Mouse (Mus musculus) T-helper 1 cell (primary cell): ENCODE data around the gene Psmc2.

Experiments used
- in situ Hi-C: fragments of 300-600 bp; cut with MboI, MseI; formaldehyde crosslinking; loops from one replicate; pipeline ENCODE4 v1.15.1; 2025; ENCODE audit warnings: high pct_unique_total_duplicates

The Psmc2 gene

DNA sequence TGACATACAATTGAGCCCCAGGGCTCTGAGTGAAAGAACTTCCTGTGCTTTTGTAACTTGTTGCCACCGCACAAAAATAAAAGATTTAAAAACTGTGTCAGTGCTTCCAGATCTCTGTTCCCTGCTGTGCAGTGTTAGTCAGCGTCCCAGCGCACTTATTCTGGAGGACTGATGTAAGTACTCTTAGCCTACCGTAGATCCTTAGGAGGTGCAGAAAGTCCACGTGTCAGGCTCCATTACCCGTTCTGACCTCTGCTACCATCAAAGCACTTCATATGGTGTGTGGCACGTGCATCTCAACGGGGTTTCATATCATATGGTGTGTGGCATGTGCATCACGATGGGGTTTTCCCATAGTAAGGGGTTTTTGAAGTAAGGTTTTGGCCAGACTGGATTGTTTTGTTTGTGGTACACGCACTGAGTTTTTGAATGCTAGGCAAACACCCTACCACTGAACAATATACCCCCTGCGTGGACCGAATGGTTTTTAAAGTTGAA, 18.7 kb downstream of the Psmc2 start:
- in situ Hi-C loops: no loop called here

DNA sequence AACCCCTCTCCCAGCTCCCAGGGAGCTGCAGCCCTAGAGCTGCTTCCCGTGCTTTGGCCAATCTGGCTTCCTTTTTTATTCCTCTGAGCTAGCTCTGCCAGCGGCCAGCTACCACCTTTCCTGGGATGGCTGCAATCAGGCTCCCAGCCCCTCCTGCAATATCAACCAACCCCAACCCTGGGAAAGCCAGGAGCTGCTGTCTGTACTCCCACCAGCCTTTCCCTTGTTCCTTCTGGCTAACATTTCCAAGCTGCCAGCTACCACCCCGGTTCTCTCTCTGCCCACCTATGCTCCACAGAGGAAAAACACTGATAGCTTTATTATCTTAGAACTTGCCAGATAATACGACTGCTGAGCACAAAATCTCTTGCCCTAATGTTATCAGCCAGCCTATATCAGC, 19.8 kb downstream of the Psmc2 start:
- in situ Hi-C loops: no loop called here

DNA sequence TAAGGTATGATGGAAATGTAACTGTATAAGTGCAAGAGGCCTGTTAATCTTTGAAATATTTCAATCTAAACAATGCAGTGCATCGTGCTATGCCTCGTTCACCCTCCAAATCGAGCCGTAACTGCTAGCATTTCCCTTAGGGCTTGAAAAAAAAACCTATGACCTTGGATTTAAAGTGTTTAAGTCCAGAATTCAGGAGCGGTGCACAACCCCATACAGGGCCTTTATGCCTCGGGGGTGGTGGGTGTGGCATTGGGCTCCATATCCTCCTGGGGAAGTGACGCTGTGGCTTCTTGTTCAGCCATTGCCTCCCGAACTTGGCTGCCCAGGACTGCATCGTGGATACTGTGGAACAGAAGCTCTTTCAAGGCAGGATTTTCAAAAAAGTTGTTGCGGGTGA, 25.8 kb downstream of the Psmc2 start:
- in situ Hi-C loops: loop anchor here (10.0 kb wide), 1 partner anchor 424 kb away; no protein-coding TSS in a partner anchor

DNA sequence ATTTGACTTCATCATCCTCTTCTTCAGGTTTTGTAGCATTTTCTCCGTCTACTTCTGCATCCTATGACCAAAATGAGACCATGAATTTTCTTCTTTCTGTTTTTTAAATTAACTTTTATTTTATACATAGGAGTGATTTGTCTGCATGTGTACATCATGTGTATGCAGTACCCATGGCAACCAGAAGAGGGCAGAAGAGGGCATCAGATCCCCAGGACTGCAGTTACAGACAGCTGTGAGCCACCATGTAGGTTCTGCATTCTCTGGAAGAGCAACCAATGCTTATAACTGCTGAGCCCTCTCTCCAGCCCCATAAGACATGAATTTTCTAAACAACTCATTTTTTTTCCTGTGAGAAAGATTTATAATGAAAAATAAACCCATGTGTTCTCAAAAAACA, 28.9 kb downstream of the Psmc2 start:
- in situ Hi-C loops: loop anchor here (10.0 kb wide), 1 partner anchor 421 kb away; no protein-coding TSS in a partner anchor

DNA sequence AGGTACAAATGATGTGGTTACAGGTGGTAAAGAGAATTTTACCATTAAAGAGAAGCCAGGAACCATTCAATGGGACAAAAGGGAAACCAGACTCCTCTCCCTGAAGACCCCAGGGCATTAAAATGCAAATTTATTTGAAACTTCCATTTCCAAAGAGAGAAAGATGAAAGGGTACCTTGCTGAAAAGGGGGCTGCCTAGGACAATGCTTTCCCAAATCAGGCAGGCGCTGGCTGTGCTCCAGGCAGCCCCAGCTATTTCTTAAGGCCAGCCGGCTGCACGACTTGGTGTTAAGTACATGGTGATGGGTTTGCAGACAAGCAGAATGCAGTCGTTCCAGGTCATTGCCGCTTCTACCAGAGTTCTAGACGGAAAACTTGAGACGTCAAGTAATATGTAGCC, 41.3 kb downstream of the Psmc2 start:
- in situ Hi-C loops: no loop called here

DNA sequence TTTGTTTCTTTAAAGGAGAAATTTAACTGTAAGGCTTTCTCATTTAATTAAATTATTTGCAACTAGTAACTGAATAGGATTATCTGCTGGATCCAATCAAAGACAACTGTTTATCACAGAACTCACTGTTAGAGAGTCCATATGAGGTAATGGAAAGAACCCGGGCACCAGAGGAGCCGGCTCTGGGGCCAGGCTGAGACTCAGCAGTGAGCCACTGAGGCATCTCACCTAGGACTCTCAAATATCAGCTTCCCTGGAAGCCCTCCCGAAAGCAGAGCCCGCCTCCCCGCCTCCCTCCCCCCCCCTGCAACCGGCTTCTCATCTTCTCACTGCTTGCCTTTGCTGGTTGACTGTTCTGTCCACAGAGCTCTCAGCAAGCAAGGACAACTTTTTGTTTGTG, 42.6 kb downstream of the Psmc2 start:
- in situ Hi-C loops: no loop called here

DNA sequence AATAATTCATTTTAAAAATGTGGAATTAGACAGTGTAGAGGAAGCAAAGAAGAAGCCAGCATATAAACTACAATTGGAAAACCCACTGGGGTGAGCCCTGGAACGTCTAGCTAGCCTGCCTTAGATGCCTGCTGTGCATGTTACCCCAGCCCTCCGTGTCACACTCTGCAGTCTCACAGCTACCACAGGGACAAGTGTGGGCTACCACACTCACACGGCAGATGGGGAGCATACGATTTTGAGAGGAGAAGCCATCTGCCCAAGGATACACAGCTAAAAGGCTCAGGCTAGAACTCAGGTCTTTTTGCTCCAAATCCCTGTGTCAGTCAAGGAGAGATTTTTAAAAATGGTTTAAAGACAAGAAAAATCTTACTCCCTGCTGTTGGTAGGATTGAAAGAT, 43.8 kb downstream of the Psmc2 start:
- in situ Hi-C loops: no loop called here

DNA sequence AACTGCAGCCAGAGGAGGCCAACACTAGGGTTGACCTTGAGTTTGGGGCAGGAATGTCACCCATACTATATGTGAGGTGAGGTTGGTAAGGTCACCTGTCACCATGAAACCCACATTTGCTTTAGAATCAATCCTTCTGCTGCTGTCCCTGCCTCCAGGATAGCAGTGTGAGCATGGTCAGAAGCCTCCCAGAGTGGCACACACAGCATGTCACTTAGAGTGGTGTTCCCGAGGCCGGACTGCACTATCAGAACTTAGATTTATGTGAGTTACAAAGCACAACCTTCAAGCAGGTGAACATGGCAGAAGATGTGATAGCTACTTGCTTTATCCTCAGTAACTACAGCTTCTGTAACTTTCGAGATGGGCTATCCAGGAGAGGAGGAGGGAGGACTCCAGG, 46.7 kb downstream of the Psmc2 start:
- in situ Hi-C loops: no loop called here

DNA sequence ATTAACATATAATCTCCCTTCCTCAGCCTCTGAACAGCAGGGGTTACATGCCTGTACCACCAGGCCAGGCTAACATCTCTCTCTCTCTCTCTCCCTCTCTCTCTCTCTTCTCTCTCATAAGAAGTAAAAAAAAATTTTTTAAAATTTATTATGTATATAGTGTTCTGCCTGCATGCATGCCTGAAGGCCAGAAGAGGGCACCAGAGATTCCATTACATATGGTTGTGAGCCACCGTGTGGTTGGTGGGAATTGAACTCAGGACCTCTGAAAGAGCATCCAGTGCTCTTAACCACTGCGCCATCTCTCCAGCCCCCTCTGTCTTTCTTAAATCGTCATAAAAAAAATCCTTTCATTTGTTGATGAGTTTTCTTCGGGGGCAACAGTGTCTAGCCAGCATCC, 59.6 kb downstream of the Psmc2 start:
- in situ Hi-C loops: no loop called here

DNA sequence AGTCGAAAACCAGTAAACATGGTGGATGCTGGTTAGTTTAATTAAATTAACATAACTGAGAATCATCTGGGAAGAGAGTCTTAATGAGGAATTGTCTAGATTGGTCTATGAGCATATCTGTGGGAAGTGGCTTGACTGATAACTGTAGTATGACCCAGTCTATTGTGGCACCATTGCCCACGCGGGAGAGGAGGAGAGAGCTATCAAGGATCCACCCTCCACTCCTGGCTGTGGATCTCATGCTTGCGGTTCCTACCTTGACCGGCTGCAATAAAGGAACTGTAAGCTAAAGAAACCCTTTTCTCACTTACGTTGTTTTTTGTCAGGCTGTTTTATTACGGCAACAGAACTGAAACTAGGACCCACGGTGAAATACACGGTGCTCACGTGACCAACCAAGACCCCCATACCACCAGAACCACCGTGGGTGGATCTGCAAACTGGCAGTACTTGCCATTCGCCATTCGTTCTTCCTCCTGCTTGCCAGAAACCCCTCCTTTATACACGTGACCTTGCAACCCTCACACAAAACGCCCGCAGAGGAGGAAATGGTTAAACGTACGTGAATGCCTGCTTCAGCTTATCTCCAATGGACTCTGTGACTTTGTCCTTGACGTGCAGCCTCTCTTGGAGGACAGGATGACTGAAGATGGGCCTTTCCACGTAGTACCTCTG, 61.7 kb downstream of the Psmc2 start:
- in situ Hi-C loops: no loop called here

DNA sequence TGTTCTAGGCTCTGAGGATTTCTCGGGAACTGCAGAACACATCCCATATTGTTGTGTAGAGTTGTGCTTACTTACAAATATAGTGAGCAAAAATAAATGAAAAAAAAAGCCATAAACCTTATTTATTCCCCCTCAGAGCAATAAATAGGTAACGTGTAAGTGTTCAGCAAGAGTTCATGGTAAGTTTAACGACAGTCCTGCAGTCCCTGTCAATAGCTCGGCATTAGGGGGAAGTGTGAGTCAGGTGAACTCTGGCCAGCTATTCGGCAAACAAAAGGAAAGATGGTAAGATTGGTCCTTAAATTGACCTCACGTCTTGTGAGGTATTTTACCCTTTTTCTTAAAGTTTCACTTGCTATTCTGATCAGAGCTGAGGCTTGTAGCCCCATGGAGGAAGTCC, 62.4 kb downstream of the Psmc2 start:
- in situ Hi-C loops: no loop called here

DNA sequence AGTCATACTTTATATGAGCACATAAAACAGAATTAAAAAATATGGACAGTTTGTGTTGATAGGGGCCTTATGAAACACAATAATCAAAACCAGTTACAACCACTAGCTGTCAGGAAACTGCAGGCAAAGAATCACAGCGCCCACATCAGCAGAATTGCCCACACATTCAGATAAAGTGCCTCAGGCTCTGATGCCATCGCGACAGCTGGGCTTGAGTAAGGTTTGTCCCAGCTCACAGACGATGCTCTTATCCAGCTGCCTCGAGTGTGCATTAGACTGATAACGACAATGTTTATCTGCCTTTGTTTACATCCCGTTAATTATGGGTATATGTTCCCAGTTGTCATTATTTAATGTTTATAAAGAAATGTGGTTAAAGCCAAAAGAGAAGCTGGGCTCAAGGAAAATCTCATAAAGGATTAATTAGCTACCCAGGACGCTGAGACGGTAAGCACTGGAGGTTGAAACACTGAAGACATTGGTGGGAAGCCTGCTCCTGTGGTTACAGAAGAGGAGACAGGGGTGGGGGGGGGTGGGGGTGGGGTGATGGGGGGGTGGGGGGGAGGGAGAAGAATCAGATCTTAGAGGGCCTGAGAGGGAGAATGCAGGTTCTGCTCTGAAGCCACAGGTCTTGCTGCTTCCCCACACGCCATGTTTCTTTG, 66.7 kb downstream of the Psmc2 start:
- in situ Hi-C loops: no loop called here
